Mouse (Mus musculus): Measurements from ENCODE around the gene B430306N03Rik.

Gene B430306N03Rik

DNA sequence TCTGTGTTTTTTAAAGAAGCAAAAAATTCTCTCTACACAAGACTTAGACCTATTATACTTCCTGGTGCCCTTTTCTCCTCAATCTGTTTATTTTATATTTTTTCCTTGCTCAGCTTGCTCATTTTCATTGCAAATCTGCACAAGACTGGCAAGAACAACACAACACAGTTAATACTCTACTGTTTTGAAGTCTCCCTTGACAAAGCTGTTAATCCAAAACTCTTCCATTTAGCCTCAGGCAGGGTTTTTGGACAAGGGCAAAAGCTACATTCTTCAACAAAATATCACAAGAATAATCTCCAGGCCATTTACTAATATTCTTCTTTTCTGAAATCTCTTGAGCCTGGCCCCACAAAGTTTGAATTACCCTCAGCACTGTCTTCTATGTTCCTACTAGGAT, 55.7 kb downstream of the B430306N03Rik start:
- TF ChIP-seq GATA4 (IDR thresholded peaks at IDR 0.05; ENCODE audit: insufficient replicate concordance, low read length), result no peak

DNA sequence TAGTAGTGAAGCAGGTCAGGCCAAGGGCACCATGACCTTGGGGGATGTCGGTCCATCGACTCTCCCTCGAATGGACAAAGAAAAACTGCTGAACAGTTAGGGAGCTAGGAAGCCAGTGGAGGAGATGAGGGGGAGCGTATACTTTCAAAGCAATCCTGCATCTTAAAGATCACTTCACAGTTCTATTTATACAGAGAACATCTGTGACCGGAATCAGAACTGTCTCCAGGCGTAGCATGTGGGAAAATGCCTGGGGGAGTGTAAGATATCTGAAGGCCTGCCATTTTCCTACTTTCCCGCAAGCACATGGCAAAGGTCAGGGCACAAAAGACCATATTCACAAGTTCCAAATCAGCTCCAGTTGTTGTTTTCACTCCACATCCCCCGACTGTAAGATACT, 57.0 kb downstream of the B430306N03Rik start:
- TF ChIP-seq GATA4 (IDR thresholded peaks at IDR 0.05; ENCODE audit: insufficient replicate concordance, low read length), result no peak

DNA sequence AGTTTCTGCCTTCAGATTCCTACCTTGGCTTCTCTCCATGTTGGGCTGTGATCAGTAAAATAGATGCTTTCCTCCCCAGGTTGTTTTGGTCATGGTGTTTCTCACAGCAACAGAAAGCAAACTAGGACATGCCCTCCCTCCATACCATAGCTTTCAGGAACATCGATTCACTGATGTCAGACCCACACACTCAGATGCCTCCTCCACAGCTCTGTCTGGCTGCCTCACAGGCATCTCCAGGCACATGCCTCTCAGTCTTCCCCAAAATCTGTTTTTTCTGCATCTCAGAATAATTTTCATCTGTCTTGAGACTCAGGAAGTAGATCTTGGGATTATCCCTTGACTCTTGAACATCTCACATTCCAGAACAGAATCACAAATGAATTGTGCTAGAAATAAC, 60.2 kb downstream of the B430306N03Rik start:
- TF ChIP-seq GATA4 (IDR thresholded peaks at IDR 0.05; ENCODE audit: insufficient replicate concordance, low read length), result no peak

Data from liver, adult (tissue).